In genomic region chr3:84038126-84038525, GRCm38 (mm10) we compare ENCODE assay signal across 8 mouse cellular contexts. TPM values are rescaled to one million over a fixed set of nuclear protein-coding genes. Genes with fewer than 3 reads are reported as not detected.
A peak's percentile ranks its signal among the peaks of the same experiment; 100 is the strongest.
DNase-seq lines count a peak whose midpoint lies in the region; ATAC-seq and TF ChIP-seq lines count a peak whose summit lies in the region.

No protein-coding gene starts in this region.

- H3K4me1 ChIP-seq in neural tube, embryonic 11.5 days (ENCODE audit: control insufficient read depth, insufficient read depth, low read length): peaks cover 22% of the 10 kb centered on the region
- peaks cover 57 to 58% of the 10 kb centered on the region in 2 experiments for H3K4me1 ChIP-seq in liver, embryonic 14.5 days (replicated peaks; ENCODE audit: control insufficient read depth in 2 of 2, insufficient read depth in 2 of 2, low read length in 1 of 2)

- TF ChIP-seq CTCF in gastrocnemius, adult 2 months (IDR thresholded peaks at IDR 0.05): no peak
- TF ChIP-seq CTCF in liver, embryonic 14.5 days (IDR thresholded peaks at IDR 0.05; ENCODE audit: low read depth): no peak

- no peaks in the 10 kb centered on the region for H3K27me3 ChIP-seq in neural tube, embryonic 11.5 days (ENCODE audit: control insufficient read depth, insufficient read depth, low read length)
- H3K27me3 ChIP-seq in liver, embryonic 14.5 days (ENCODE audit: control insufficient read depth, insufficient read depth, low read length): no peaks in the 10 kb centered on the region

- H3K27ac ChIP-seq in gastrocnemius, adult 2 months: no peak overlapping the region
- no peak overlapping the region for H3K27ac ChIP-seq in neural tube, embryonic 11.5 days (ENCODE audit: low read depth, low read length)
- peak overlapping the region; percentile 93 for H3K27ac ChIP-seq in liver, embryonic 14.5 days

- DNase-seq in gastrocnemius, adult 2 months: no peak
- DNase-seq in gastrocnemius, adult 18-20 months (ENCODE audit: low spot score): no peak
- DNase-seq in neural tube, embryonic 11.5 days (ENCODE audit: low spot score): no peak
- DNase-seq in neural tube, embryonic 10.5 days (ENCODE audit: extremely low spot score, low spot score): no peak
- no peak for DNase-seq in liver, embryonic 14.5 days (ENCODE audit: low read depth in 3 of 3, low spot score in 3 of 3)
- no peak for DNase-seq in right cerebral cortex, postnatal 36 days (ENCODE audit: low spot score in 2 of 2)
- no peak for DNase-seq in thymus, postnatal 10 days (ENCODE audit: low spot score in 2 of 2)
- DNase-seq in c-Kit-positive CD71-positive TER-119-positive erythroid progenitor cells, embryonic 14.5 days (ENCODE audit: low spot score): no peak

- no peak for TF ChIP-seq EP300 in liver, embryonic 14.5 days (IDR thresholded peaks at IDR 0.05; ENCODE audit: low read depth)

- H3K9ac ChIP-seq in neural tube, embryonic 11.5 days (ENCODE audit: low read length): peak overlapping the region; percentile 99
- peak overlapping the region; percentile 97 for H3K9ac ChIP-seq in liver, embryonic 14.5 days (replicated peaks)

- H3K9me3 ChIP-seq in neural tube, embryonic 11.5 days (ENCODE audit: control insufficient read depth, low read length): no peaks in the 10 kb centered on the region
- H3K9me3 ChIP-seq in liver, embryonic 14.5 days (ENCODE audit: control insufficient read depth, low read length): no peaks in the 10 kb centered on the region

- ATAC-seq in neural tube, embryonic 11.5 days (ENCODE audit: insufficient read depth, low FRiP score, low TSS enrichment): no peak
- no peak for ATAC-seq in liver, embryonic 14.5 days (ENCODE audit: insufficient read depth)

- 40% methylated on average over 1 of the region's 1 CpGs for WGBS in neural tube, embryonic 11.5 days
- 47% methylated on average over 1 of the region's 1 CpGs for WGBS in liver, embryonic 14.5 days (ENCODE audit: insufficient replicate concordance)

- peak overlapping the region; percentile 92 for H3K4me2 ChIP-seq in neural tube, embryonic 11.5 days (ENCODE audit: low read depth)
- peak overlapping the region; percentile 100 for H3K4me2 ChIP-seq in liver, embryonic 14.5 days (ENCODE audit: low read depth)

- intact Hi-C loops in gastrocnemius, adult 2 months (cut with DNase I): loop anchor here (5.0 kb wide), 2 partner anchors 41 to 91 kb away; no protein-coding TSS in a partner anchor

- peak overlapping the region; percentile 98 for H3K4me3 ChIP-seq in gastrocnemius, adult 2 months
- peak overlapping the region; percentile 97 for H3K4me3 ChIP-seq in neural tube, embryonic 11.5 days (ENCODE audit: low read depth, low read length)
- H3K4me3 ChIP-seq in liver, embryonic 14.5 days (ENCODE audit: insufficient read depth in 1 of 2, low read depth in 2 of 2, low read length in 2 of 2): peak overlapping the region; percentile 52 to 98

- no peaks in the 10 kb centered on the region for H3K36me3 ChIP-seq in neural tube, embryonic 11.5 days (ENCODE audit: control insufficient read depth, insufficient read depth, low read length)
- H3K36me3 ChIP-seq in liver, embryonic 14.5 days (replicated peaks; ENCODE audit: control insufficient read depth, insufficient read depth, low read depth): no peaks in the 10 kb centered on the region; the same call in 1 of the 2 replicates

RNA-seq across cellular contexts. Expression of gene Tmem131l, which starts 1.8 kb away (rescaled TPM):
- 10 to 100 TPM; 12.0 to 17.4 TPM for total RNA-seq in gastrocnemius, adult 2 months (2021)
- 10 to 100 TPM; 10.6 to 13.5 TPM for total RNA-seq in gastrocnemius, adult 18-20 months (2021)
- polyA plus RNA-seq in neural tube, embryonic 11.5 days (2014; fragmentation: Nextera tagmentation; extraction: Ambion mirVana): 86.9 and 87.7 TPM in 2 replicates
- polyA plus RNA-seq in liver, embryonic 14.5 days (2012; rRNA removed): 17.9 and 18.9 TPM in 2 replicates
- 24.5 and 25.3 TPM in 2 replicates for polyA plus RNA-seq in liver, embryonic 14.5 days (2014; fragmentation: Nextera tagmentation; extraction: Ambion mirVana)
